Mouse (Mus musculus): ENCODE measurements at regions not wholly inside any gene's neighbourhood (a gene's known extent, or its start where the extent isn't known, plus 50 kb on each side); places are given as distances from the start of the nearest gene placed in this dataset.
A peak's percentile ranks its signal among the peaks of the same experiment; 100 is the strongest.

GRCm38 (mm10) chr10:9012829-9013548 is 127.1 kb upstream of the Sash1 start:
- Histone ChIP-seq H3K27ac (replicated peaks; ENCODE audit: low read depth, low read length) (no peak overlapping the region), H3K36me3 (replicated peaks; ENCODE audit: control insufficient read depth, insufficient read depth, low read depth, low read length) (no peaks in the 10 kb centered on the region), H3K4me1 (ENCODE audit: control insufficient read depth, insufficient read depth, low read length) (no peaks in the 10 kb centered on the region; the same call in 1 of the 2 replicates), H3K9ac (replicated peaks; ENCODE audit: low read length) (no peak overlapping the region), H3K4me2 (ENCODE audit: low read depth, low read length) (no peak overlapping the region), H3K4me3 (ENCODE audit: low read depth, low read length) (no peak overlapping the region), H3K9me3 (replicated peaks; ENCODE audit: control insufficient read depth, low read length) (no peaks in the 10 kb centered on the region), H3K27me3 (ENCODE audit: control insufficient read depth, insufficient read depth, low read length) (no peaks in the 10 kb centered on the region)
- ATAC-seq (replicated peaks; ENCODE audit: insufficient number of reproducible peaks, low FRiP score, low TSS enrichment, low read depth) (0 out of 2 replicates have a peak, but pooled peaks have one; percentile 61), DNase-seq (ENCODE audit: low spot score) (peak; percentile 73)
- 41% methylated on average over 5 of the region's 5 CpGs for WGBS

GRCm38 (mm10) chr10:9011906-9012305 is 126.0 kb upstream of the Sash1 start:
- 58% methylated on average over 2 of the region's 2 CpGs for WGBS
- no peak for DNase-seq (ENCODE audit: low spot score)

GRCm38 (mm10) chr10:9010191-9010590 is 124.3 kb upstream of the Sash1 start:
- no peak overlapping the region for H3K9ac ChIP-seq (replicated peaks; ENCODE audit: low read length)
- ATAC-seq (replicated peaks; ENCODE audit: insufficient number of reproducible peaks, low FRiP score, low TSS enrichment, low read depth) (no peak), DNase-seq (ENCODE audit: low spot score) (no peak)
- H3K9me3 ChIP-seq (replicated peaks; ENCODE audit: control insufficient read depth, low read length), result no peaks in the 10 kb centered on the region
- no peak overlapping the region for H3K4me3 ChIP-seq (ENCODE audit: low read depth, low read length)
- no peaks in the 10 kb centered on the region for H3K27me3 ChIP-seq (ENCODE audit: control insufficient read depth, insufficient read depth, low read length)
- H3K4me2 ChIP-seq (ENCODE audit: low read depth, low read length), result no peak overlapping the region
- no peaks in the 10 kb centered on the region for H3K36me3 ChIP-seq (replicated peaks; ENCODE audit: control insufficient read depth, insufficient read depth, low read depth, low read length)
- WGBS, result 88% methylated on average over 13 of the region's 13 CpGs
- no peak overlapping the region for H3K27ac ChIP-seq (replicated peaks; ENCODE audit: low read depth, low read length)
- no peaks in the 10 kb centered on the region; the same call in 1 of the 2 replicates for H3K4me1 ChIP-seq (ENCODE audit: control insufficient read depth, insufficient read depth, low read length)

More at GRCm38 (mm10) chr10:9011906-9012305, 126.0 kb upstream of the Sash1 start:
- no peak overlapping the region for H3K4me2 ChIP-seq (ENCODE audit: low read depth, low read length)
- no peaks in the 10 kb centered on the region for H3K36me3 ChIP-seq (replicated peaks; ENCODE audit: control insufficient read depth, insufficient read depth, low read depth, low read length)
- no peak overlapping the region for H3K4me3 ChIP-seq (ENCODE audit: low read depth, low read length)
- H3K9me3 ChIP-seq (replicated peaks; ENCODE audit: control insufficient read depth, low read length), result no peaks in the 10 kb centered on the region
- no peaks in the 10 kb centered on the region; the same call in 1 of the 2 replicates for H3K4me1 ChIP-seq (ENCODE audit: control insufficient read depth, insufficient read depth, low read length)
- H3K27me3 ChIP-seq (ENCODE audit: control insufficient read depth, insufficient read depth, low read length), result no peaks in the 10 kb centered on the region
- no peak overlapping the region for H3K27ac ChIP-seq (replicated peaks; ENCODE audit: low read depth, low read length)
- no peak overlapping the region for H3K9ac ChIP-seq (replicated peaks; ENCODE audit: low read length)
- no peak for ATAC-seq (replicated peaks; ENCODE audit: insufficient number of reproducible peaks, low FRiP score, low TSS enrichment, low read depth)

- no peak overlapping the region for H3K4me3 ChIP-seq (ENCODE audit: low read depth, low read length)
- H3K4me2 ChIP-seq (ENCODE audit: low read depth, low read length), result no peak overlapping the region
- H3K27ac ChIP-seq (replicated peaks; ENCODE audit: low read depth, low read length), result no peak overlapping the region
- H3K9me3 ChIP-seq (replicated peaks; ENCODE audit: control insufficient read depth, low read length), result no peaks in the 10 kb centered on the region
- no peak overlapping the region for H3K9ac ChIP-seq (replicated peaks; ENCODE audit: low read length)
- no peak for DNase-seq (ENCODE audit: low spot score)
- WGBS, result 68% methylated on average over 10 of the region's 10 CpGs
- H3K27me3 ChIP-seq (ENCODE audit: control insufficient read depth, insufficient read depth, low read length), result no peaks in the 10 kb centered on the region
- ATAC-seq (replicated peaks; ENCODE audit: insufficient number of reproducible peaks, low FRiP score, low TSS enrichment, low read depth), result no peak
- H3K36me3 ChIP-seq (replicated peaks; ENCODE audit: control insufficient read depth, insufficient read depth, low read depth, low read length), result no peaks in the 10 kb centered on the region
- no peaks in the 10 kb centered on the region for H3K4me1 ChIP-seq (ENCODE audit: control insufficient read depth, insufficient read depth, low read length)
Observed at GRCm38 (mm10) chr10:9005140-9005909, 119.5 kb upstream of the Sash1 start.

- Histone ChIP-seq H3K9ac (replicated peaks; ENCODE audit: low read length) (no peak overlapping the region), H3K9me3 (replicated peaks; ENCODE audit: control insufficient read depth, low read length) (no peaks in the 10 kb centered on the region), H3K4me2 (ENCODE audit: low read depth, low read length) (no peak overlapping the region), H3K36me3 (replicated peaks; ENCODE audit: control insufficient read depth, insufficient read depth, low read depth, low read length) (no peaks in the 10 kb centered on the region), H3K4me1 (ENCODE audit: control insufficient read depth, insufficient read depth, low read length) (no peaks in the 10 kb centered on the region), H3K27me3 (ENCODE audit: control insufficient read depth, insufficient read depth, low read length) (no peaks in the 10 kb centered on the region), H3K27ac (replicated peaks; ENCODE audit: low read depth, low read length) (no peak overlapping the region), H3K4me3 (ENCODE audit: low read depth, low read length) (no peak overlapping the region)
- DNase-seq (ENCODE audit: low spot score) (no peak), ATAC-seq (replicated peaks; ENCODE audit: insufficient number of reproducible peaks, low FRiP score, low TSS enrichment, low read depth) (no peak)
- WGBS, result 76% methylated on average over 5 of the region's 5 CpGs
Observed at GRCm38 (mm10) chr10:9002261-9002660, 116.4 kb upstream of the Sash1 start.

- Histone ChIP-seq H3K4me2 (ENCODE audit: low read depth, low read length) (no peak overlapping the region), H3K9me3 (replicated peaks; ENCODE audit: control insufficient read depth, low read length) (no peaks in the 10 kb centered on the region), H3K4me3 (ENCODE audit: low read depth, low read length) (no peak overlapping the region), H3K4me1 (ENCODE audit: control insufficient read depth, insufficient read depth, low read length) (no peaks in the 10 kb centered on the region), H3K36me3 (replicated peaks; ENCODE audit: control insufficient read depth, insufficient read depth, low read depth, low read length) (no peaks in the 10 kb centered on the region), H3K9ac (replicated peaks; ENCODE audit: low read length) (no peak overlapping the region), H3K27me3 (ENCODE audit: control insufficient read depth, insufficient read depth, low read length) (no peaks in the 10 kb centered on the region), H3K27ac (replicated peaks; ENCODE audit: low read depth, low read length) (no peak overlapping the region)
- ATAC-seq (replicated peaks; ENCODE audit: insufficient number of reproducible peaks, low FRiP score, low TSS enrichment, low read depth), result no peak; the same call in 1 of the 2 replicates
- peak; percentile 27 for DNase-seq (ENCODE audit: low spot score)
- WGBS, result 33% methylated on average over 5 of the region's 5 CpGs
Observed at GRCm38 (mm10) chr10:8998758-8999398, 113.0 kb upstream of the Sash1 start.

GRCm38 (mm10) chr10:8998356-8998755 is 112.5 kb upstream of the Sash1 start:
- H3K4me1 ChIP-seq (ENCODE audit: control insufficient read depth, insufficient read depth, low read length), result no peaks in the 10 kb centered on the region
- H3K9me3 ChIP-seq (replicated peaks; ENCODE audit: control insufficient read depth, low read length), result no peaks in the 10 kb centered on the region
- no peak overlapping the region for H3K9ac ChIP-seq (replicated peaks; ENCODE audit: low read length)
- WGBS, result 68% methylated on average over 2 of the region's 2 CpGs
- H3K4me2 ChIP-seq (ENCODE audit: low read depth, low read length), result no peak overlapping the region
- H3K27me3 ChIP-seq (ENCODE audit: control insufficient read depth, insufficient read depth, low read length), result no peaks in the 10 kb centered on the region
- DNase-seq (ENCODE audit: low spot score) (no peak), ATAC-seq (replicated peaks; ENCODE audit: insufficient number of reproducible peaks, low FRiP score, low TSS enrichment, low read depth) (no peak)
- no peak overlapping the region for H3K27ac ChIP-seq (replicated peaks; ENCODE audit: low read depth, low read length)
- no peaks in the 10 kb centered on the region for H3K36me3 ChIP-seq (replicated peaks; ENCODE audit: control insufficient read depth, insufficient read depth, low read depth, low read length)
- H3K4me3 ChIP-seq (ENCODE audit: low read depth, low read length), result no peak overlapping the region

GRCm38 (mm10) chr10:8995097-8995496 is 109.2 kb upstream of the Sash1 start:
- 66% methylated on average over 3 of the region's 3 CpGs for WGBS
- Histone ChIP-seq H3K9ac (replicated peaks; ENCODE audit: low read length) (no peak overlapping the region), H3K27ac (replicated peaks; ENCODE audit: low read depth, low read length) (no peak overlapping the region), H3K4me1 (ENCODE audit: control insufficient read depth, insufficient read depth, low read length) (no peaks in the 10 kb centered on the region), H3K4me3 (ENCODE audit: low read depth, low read length) (no peak overlapping the region), H3K27me3 (ENCODE audit: control insufficient read depth, insufficient read depth, low read length) (no peaks in the 10 kb centered on the region), H3K9me3 (replicated peaks; ENCODE audit: control insufficient read depth, low read length) (no peaks in the 10 kb centered on the region), H3K36me3 (replicated peaks; ENCODE audit: control insufficient read depth, insufficient read depth, low read depth, low read length) (no peaks in the 10 kb centered on the region), H3K4me2 (ENCODE audit: low read depth, low read length) (no peak overlapping the region)
- DNase-seq (ENCODE audit: low spot score) (no peak), ATAC-seq (replicated peaks; ENCODE audit: insufficient number of reproducible peaks, low FRiP score, low TSS enrichment, low read depth) (no peak)

Data from embryonic facial prominence, embryonic 11.5 days (tissue).